Mouse (Mus musculus) megakaryocyte-erythroid progenitor cell, adult 5-6 weeks (primary cell): ENCODE data around the gene Masp1. TPM values are rescaled to one million over a fixed set of nuclear protein-coding genes. Genes with fewer than 3 reads are reported as not detected.
A peak's percentile ranks its signal among the peaks of the same experiment; 100 is the strongest.

Experiments used
- ATAC-seq: replicated peaks from 2 replicates; pipeline ENCODE4 v1.8.0; 2016; ENCODE audit warnings: mild to moderate bottlenecking, inconsistent platforms; ENCODE audit not compliant: severe bottlenecking, poor library complexity, low FRiP score, low TSS enrichment
- total RNA-seq, 2 experiments: library from RNA; stranded (forward) in 1 of 2; stranded (reverse) in 1 of 2; fragments of 200-1000, 215-1000 nt in 1 of 2; fragments of >200 nt in 1 of 2; fragmentation: Nextera tagmentation in 1 of 2; gene quantifications; 2 replicates each; pipeline ENCODE4 v1.2.3; 2014 to 2017

Gene Masp1
- total RNA-seq, 2 experiments from 2014 or later = not detected

GRCm38 (mm10) chr16:23516606-23517005 is 4.0 kb downstream of the Masp1 start:
- no peak for ATAC-seq

GRCm38 (mm10) chr16:23515766-23516165 is 4.8 kb downstream of the Masp1 start:
- no peak for ATAC-seq

- ATAC-seq = no peak
Observed at GRCm38 (mm10) chr16:23513401-23513800, 7.2 kb downstream of the Masp1 start.

- no peak for ATAC-seq
Observed at GRCm38 (mm10) chr16:23511166-23511935, 9.3 kb downstream of the Masp1 start.

- ATAC-seq = no peak
Observed at GRCm38 (mm10) chr16:23505904-23506687, 14.5 kb downstream of the Masp1 start.

- no peak for ATAC-seq
Observed at GRCm38 (mm10) chr16:23504320-23504744, 16.3 kb downstream of the Masp1 start.

GRCm38 (mm10) chr16:23503351-23503750 is 17.3 kb downstream of the Masp1 start:
- ATAC-seq = no peak

GRCm38 (mm10) chr16:23502478-23502877 is 18.1 kb downstream of the Masp1 start:
- ATAC-seq = no peak

- ATAC-seq = no peak
Observed at GRCm38 (mm10) chr16:23501288-23501687, 19.3 kb downstream of the Masp1 start.

- peak; percentile 89 for ATAC-seq
Observed at GRCm38 (mm10) chr16:23500558-23500957, 20.1 kb downstream of the Masp1 start.

GRCm38 (mm10) chr16:23498691-23499131 is 21.9 kb downstream of the Masp1 start:
- ATAC-seq = no peak

- ATAC-seq = no peak
Observed at GRCm38 (mm10) chr16:23497881-23498280, 22.7 kb downstream of the Masp1 start.

- ATAC-seq = no peak
Observed at GRCm38 (mm10) chr16:23497440-23497839, 23.2 kb downstream of the Masp1 start.

- ATAC-seq = no peak
Observed at GRCm38 (mm10) chr16:23496245-23496924, 24.2 kb downstream of the Masp1 start.

- no peak for ATAC-seq
Observed at GRCm38 (mm10) chr16:23492783-23493182, 27.8 kb downstream of the Masp1 start.

- no peak for ATAC-seq
Observed at GRCm38 (mm10) chr16:23483292-23483691, 37.3 kb downstream of the Masp1 start.

- no peak for ATAC-seq
Observed at GRCm38 (mm10) chr16:23482846-23483245, 37.8 kb downstream of the Masp1 start.

GRCm38 (mm10) chr16:23482218-23482617 is 38.4 kb downstream of the Masp1 start:
- ATAC-seq = no peak

GRCm38 (mm10) chr16:23479872-23480603 is 40.6 kb downstream of the Masp1 start:
- no peak for ATAC-seq
